Mouse (Mus musculus) kidney, postnatal 4 days (tissue): ENCODE data around the gene Ybey.

Experiments used
- DNase-seq, 2 experiments: peaks; one replicate each; pipeline ENCODE4 v3.0.0; 2021; ENCODE audit warnings: mixed read lengths in 2 of 2

The Ybey gene

DNA sequence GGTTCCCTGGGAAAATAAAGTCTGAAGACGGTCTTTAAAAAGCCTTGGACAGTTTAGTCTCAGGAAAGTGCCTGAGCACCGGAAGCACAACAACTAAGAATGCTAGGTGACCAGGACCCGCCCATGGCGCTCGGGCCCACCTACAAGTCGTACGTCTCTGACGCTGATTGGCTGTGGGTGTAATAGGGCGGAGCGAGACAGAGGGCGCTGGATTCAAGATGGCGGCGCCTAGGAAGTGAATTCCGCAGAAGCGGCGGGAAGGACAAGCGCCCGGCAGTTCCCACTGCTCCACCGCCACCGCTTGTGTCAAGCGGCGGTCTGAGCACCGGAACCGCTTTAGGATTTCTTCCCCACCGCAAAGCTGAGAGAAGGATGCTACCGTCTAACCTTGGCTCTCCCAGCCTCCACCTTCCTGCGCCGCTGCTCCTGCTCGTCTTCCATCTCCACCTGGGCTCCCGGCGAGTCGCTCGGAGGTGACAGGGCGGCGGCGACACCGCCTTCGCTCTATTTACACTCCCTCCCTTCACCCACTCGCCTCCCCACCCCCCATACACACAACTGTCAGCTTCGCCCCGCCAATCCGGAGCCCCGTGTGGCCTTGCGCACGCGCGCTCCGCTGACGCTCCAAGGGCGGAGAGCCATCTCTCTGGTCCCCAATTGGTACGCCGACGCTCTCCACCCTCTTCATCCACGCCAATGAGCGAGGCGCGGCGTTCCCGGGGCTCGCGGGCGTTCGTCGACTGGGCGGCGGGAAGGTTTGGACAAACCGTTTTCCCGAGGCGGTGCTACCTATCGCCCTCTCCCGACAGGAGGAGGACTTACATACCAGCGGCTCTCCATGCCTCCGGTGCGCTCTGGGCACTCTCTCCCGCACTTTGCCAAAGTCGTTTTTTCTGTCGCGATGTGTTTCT lies 26.5 kb downstream of the Ybey start, which contains the start of gene Pcnt:
Pcnt (minus strand) TSS at position 609 of the 911 bp plus-strand sequence.
- DNase-seq = peak; percentile 97 to 98

DNA sequence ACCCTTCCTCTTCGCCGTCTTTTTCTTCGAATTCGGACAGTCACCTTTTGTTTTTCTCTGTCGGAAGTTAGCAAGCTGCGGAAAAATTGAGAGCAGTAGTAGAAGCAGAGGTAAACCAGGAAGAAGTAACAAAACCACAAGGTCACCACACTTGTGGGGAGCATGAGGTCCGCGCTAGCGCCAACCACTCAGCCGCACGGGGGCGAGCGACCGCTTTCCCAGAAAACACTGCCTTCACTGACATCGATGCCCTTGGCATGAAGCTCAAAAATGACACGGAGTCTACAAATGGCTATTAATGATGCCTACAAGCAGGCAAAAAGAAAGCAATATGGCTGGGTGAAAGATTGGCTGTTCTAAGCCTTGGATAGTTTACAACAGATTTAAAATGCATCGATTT lies 28.6 kb downstream of the Ybey start, which contains the start of gene AC141477.1:
AC141477.1 (minus strand) TSS at position 164 of the 400 bp plus-strand sequence.
- DNase-seq = no peak

DNA sequence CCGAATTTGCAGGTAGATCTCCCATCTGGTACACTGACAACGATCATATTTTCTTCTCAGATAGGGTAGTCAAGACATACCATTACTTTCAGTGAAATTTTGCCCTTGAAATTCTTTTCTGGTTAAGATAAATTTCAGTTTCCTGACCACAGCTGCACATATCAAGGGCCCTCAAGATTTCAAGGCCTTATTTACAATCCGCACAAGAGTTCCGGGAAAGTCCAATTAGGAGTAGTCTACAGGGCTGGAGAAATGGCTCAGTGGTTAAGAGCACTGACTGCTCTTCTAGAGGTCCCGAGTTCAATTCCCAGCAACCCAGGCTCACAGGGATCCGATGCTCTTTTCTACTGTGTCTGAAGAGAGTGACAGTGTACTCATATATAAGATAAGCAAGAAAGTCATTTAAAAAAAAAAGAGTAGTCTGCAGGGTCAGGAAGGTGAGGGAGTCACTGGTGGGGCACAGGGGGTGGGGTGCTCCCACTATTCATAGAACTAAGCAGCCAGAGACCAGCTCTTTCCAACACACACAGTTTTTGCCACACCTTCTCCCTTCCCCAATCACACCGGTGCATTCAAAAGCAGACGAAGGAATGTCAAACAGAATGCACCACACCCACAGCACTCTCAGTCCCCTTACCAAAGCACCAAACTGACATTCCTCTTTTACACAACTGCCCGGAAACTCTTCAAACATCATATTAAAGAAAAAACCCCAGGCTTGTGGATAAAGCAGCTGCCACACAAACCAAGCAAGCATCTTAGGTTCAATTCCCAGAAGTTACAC lies 29.6 kb downstream of the Ybey start:
- no peak for DNase-seq

DNA sequence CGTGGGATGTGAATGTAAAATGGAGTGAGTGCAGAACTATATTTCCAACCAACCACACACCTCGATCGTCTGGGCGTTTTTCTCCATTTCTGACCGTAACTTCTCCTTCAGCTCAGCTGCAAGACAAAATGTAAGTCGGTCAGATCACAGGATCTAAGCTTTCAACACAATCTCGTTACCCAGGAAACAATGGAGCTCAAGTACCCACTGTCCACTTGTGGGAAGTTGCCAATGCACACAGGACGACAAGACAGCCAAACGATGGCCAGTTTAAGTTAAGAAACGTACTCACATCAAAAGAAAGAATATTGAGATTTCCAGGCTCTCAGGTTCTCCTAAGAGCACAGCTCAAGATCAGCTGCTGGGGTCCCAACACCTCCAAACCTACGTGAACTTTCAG lies 35.0 kb downstream of the Ybey start:
- DNase-seq = no peak

DNA sequence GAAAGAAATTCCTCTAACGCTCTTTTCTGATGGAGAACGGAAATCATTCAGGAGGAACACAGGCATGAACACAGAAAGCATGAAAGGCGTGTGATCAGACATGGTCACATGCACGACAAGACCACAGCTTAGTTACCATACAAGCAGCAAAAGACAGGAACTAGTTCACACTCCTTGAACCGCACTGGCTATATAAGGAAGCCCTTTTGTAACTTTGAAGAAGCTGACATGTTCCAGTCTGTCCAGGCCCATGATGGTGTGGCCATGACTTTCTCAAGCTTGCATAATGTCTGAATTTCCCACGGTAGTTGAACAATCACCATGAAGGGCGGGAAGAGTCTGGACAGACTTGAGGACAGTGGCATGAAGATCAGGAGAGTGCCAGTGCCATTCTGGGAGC lies 43.2 kb downstream of the Ybey start:
- DNase-seq = no peak

DNA sequence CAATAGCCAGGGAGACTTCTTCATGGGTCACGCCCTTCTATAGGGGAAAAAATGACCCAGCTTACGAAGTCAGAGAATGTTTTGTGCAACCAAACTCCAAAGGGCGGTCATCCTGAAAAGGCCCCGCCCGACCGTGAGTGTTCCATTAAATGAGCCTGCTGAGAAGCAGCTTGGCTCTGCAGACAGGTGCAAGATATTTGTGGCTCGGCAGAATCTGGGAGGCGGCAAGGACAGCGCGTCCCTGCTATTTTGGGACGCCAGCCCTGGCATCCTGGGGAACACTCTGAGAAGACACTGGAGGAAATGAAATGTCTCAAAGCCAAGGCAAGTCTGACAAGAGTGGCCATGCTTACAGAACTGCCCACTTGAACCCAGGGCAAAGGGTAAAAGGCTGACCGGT lies 52.1 kb downstream of the Ybey start:
- peak in 1 of 2 experiments; percentile 8 for DNase-seq
